In genomic region chr7:126089782-126090181, GRCm38 (mm10) we compare ENCODE assay signal across 8 mouse cellular contexts. TPM values are rescaled to one million over a fixed set of nuclear protein-coding genes. Genes with fewer than 3 reads are reported as not detected.
DNase-seq lines count a peak whose midpoint lies in the region; ATAC-seq lines count a peak whose summit lies in the region.

No protein-coding gene starts in this region.

- H3K9ac ChIP-seq in forebrain, embryonic 13.5 days, result no peak overlapping the region

- H3K4me3 ChIP-seq in forebrain, embryonic 10.5 days, result no peak overlapping the region
- no peak overlapping the region for H3K4me3 ChIP-seq in forebrain, embryonic 13.5 days

- H3K9me3 ChIP-seq in forebrain, embryonic 10.5 days, result peaks cover 8% of the 10 kb centered on the region; the same call in 1 of the 2 replicates
- no peaks in the 10 kb centered on the region for H3K9me3 ChIP-seq in forebrain, embryonic 13.5 days (replicated peaks)

- no peak overlapping the region for H3K4me2 ChIP-seq in forebrain, embryonic 13.5 days

- H3K36me3 ChIP-seq in forebrain, embryonic 10.5 days (replicated peaks), result no peaks in the 10 kb centered on the region
- no peaks in the 10 kb centered on the region for H3K36me3 ChIP-seq in forebrain, embryonic 13.5 days (ENCODE audit: poor library complexity, severe bottlenecking)
- no peaks in the 10 kb centered on the region for H3K36me3 ChIP-seq in splenic B cell, adult 2 months (ENCODE audit: control insufficient read depth, insufficient read depth, low read length, poor library complexity, severe bottlenecking)

- no peak; the same call in 1 of the 2 replicates for ATAC-seq in forebrain, embryonic 13.5 days

- H3K27me3 ChIP-seq in forebrain, embryonic 10.5 days (ENCODE audit: poor library complexity, severe bottlenecking), result peaks cover 27% of the 10 kb centered on the region
- peaks cover 12% of the 10 kb centered on the region for H3K27me3 ChIP-seq in forebrain, embryonic 13.5 days
- H3K27me3 ChIP-seq in splenic B cell, adult 2 months (ENCODE audit: control insufficient read depth, insufficient read depth, low read length, poor library complexity, severe bottlenecking), result no peaks in the 10 kb centered on the region

- peaks cover 34% of the 10 kb centered on the region for H3K4me1 ChIP-seq in forebrain, embryonic 10.5 days
- H3K4me1 ChIP-seq in forebrain, embryonic 13.5 days, result peaks cover 22% of the 10 kb centered on the region

- peak; percentile 50 for DNase-seq in forebrain, embryonic 10.5 days (ENCODE audit: extremely low spot score, low spot score)
- peak; percentile 38 for DNase-seq in ovary, postnatal 36 days (ENCODE audit: low spot score)
- no peak for DNase-seq in ovary, adult 18-20 months (ENCODE audit: low spot score)
- peak; percentile 68 to 78 for DNase-seq in cerebellum, postnatal 25 days
- peak; percentile 37 for DNase-seq in hindlimb bud, embryonic 11.5 days (ENCODE audit: extremely low spot score, low read depth, low spot score)
- DNase-seq in lung, postnatal 25 days (ENCODE audit: low spot score), result peak; percentile 46
- peak; percentile 76 for DNase-seq in splenic B cell, adult 2 months (ENCODE audit: low read depth, low spot score)

- no peak overlapping the region for H3K27ac ChIP-seq in forebrain, embryonic 10.5 days
- no peak overlapping the region for H3K27ac ChIP-seq in forebrain, embryonic 13.5 days

- 20% methylated on average over 6 of the region's 6 CpGs for WGBS in forebrain, embryonic 10.5 days
- 15% methylated on average over 6 of the region's 6 CpGs for WGBS in forebrain, embryonic 13.5 days

RNA-seq across cellular contexts. Expression of gene Gsg1l, which starts 7.6 kb away (rescaled TPM):
- polyA plus RNA-seq in forebrain, embryonic 10.5 days (2016; fragmentation: Nextera tagmentation; extraction: Ambion mirVana), result 0.10 and 0.11 TPM in 2 replicates
- polyA plus RNA-seq in forebrain, embryonic 13.5 days (2015; fragmentation: Nextera tagmentation; extraction: Ambion mirVana), result 3.4 and 3.5 TPM in 2 replicates
